Mouse (Mus musculus) brown adipose tissue, adult 24 weeks (tissue): ENCODE measurements around the gene Spon1. TPM values are rescaled to one million over a fixed set of nuclear protein-coding genes. Genes with fewer than 3 reads are reported as not detected.

Experiments
- H3K27ac ChIP-seq: fragments of 200-500 bp; replicated peaks from 2 replicates; pipeline ENCODE4 v1.5.1; 2012; ENCODE audit warnings: low read depth, mild to moderate bottlenecking, low read length
- H3K4me1 ChIP-seq: fragments of 200-500 bp; 2 replicates; pipeline ENCODE4 v1.6.1; 2012; ENCODE audit warnings: low read length, mixed read lengths; ENCODE audit not compliant: control insufficient read depth, insufficient read depth, insufficient read length
- H3K4me3 ChIP-seq: fragments of 200-500 bp; 2 replicates; pipeline ENCODE4 v1.5.1; 2012; ENCODE audit warnings: low read depth, mild to moderate bottlenecking, low read length, moderate library complexity; ENCODE audit not compliant: insufficient read depth
- polyA plus RNA-seq: library from polyadenylated mRNA; stranded (reverse); fragments of >200 nt; gene quantifications from 2 replicates; pipeline ENCODE4 v1.2.4, GENCODE M21; 2012; ENCODE audit not compliant: missing spikeins, insufficient read depth, insufficient read length

Gene Spon1
- polyA plus RNA-seq: 0.87 and 1.9 TPM in 2 replicates

DNA sequence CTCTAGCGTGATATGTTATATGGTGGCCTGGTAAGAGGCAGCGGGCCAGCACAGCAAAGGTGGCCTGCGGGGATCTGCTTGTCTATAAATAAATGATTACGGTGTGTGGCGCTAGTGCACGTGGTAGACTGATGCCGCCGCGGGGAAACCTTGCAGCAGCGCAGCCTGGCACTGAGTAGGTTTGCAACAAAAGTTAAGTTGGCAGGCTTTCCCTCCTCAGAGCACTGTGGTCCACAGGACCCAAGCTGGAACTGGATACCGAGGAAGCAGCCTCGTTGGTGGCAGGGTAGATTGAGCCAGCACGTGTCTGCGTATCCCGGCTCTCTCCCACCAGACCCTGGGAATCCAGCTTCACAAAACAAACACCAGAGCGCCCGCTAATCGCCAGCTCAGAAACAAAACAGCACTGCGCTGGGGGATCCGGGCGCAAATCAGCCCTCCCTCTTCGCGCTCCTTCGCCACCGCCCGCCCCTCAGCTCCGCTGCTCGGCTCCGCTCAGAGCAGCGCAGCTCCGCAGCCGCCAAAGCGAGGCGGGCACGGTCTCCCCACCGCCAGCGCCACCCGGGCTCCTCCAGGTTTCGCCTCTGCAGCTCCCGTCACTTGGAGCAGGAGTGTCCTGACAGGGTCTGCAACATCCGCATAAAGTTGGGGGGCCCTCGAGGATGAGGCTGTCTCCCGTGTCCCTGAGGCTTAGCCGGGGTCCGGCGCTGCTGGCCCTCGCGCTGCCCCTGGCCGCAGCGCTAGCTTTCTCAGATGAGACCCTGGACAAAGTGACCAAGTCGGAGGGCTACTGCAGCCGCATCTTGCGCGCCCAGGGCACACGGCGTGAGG, at the start of gene Spon1:
Spon1 (plus strand) TSS at position 332 of the 831 bp plus-strand sequence.
- H3K4me3 ChIP-seq: peak within 1 kb of the TSS; percentile 45
- H3K4me1 ChIP-seq: no peaks in the 10 kb centered on the region
- H3K27ac ChIP-seq: no peak within 1 kb of the TSS

DNA sequence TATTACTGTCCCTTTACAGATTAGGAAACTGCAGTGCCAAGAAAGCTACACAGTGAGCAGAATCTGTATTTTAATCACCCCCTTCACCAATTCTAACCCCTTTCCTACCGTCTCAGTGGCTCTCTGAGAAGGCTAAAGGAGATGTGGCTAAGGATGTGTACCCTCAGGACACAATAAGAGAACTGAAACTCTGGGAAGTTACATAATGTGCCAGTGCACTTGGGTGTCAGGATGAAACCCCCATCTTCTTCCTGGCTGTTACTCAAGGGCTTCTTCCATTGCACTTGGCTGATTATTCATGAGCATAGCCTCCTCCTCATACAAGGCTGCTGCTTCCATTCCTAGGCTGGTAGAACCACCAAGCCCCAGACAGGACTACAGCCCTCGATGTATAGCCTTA, 43.8 kb upstream of the Spon1 start:
- no peak overlapping the region for H3K4me3 ChIP-seq
- H3K4me1 ChIP-seq: no peaks in the 10 kb centered on the region
- H3K27ac ChIP-seq: no peak overlapping the region

GRCm38 (mm10) chr7:113723905-113724304, 41.9 kb upstream of the Spon1 start:
- H3K27ac ChIP-seq: no peak overlapping the region
- no peak overlapping the region for H3K4me3 ChIP-seq
- no peaks in the 10 kb centered on the region for H3K4me1 ChIP-seq

GRCm38 (mm10) chr7:113727999-113728713, 37.6 kb upstream of the Spon1 start:
- no peak overlapping the region for H3K27ac ChIP-seq
- no peaks in the 10 kb centered on the region for H3K4me1 ChIP-seq
- H3K4me3 ChIP-seq: no peak overlapping the region

DNA sequence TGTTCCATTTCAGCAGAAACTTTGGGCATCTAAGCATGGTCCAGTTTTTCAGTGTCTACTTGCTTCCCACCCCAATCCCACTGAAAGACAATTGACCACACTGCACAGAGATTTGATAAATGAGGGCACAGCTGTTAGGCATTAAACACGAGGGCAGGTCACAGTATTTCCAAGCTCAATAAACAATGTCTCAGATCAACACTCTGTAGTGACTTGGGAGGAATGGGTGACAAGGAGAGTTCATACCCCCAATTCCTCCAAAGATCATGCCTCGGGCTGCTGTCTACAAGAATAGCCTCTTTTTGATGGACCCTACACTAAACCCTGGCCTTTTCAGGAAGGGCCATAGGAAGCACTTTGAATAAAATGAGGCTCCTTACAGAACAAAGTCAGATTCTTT, 36.9 kb upstream of the Spon1 start:
- no peak overlapping the region for H3K27ac ChIP-seq
- H3K4me1 ChIP-seq: no peaks in the 10 kb centered on the region
- no peak overlapping the region for H3K4me3 ChIP-seq

DNA sequence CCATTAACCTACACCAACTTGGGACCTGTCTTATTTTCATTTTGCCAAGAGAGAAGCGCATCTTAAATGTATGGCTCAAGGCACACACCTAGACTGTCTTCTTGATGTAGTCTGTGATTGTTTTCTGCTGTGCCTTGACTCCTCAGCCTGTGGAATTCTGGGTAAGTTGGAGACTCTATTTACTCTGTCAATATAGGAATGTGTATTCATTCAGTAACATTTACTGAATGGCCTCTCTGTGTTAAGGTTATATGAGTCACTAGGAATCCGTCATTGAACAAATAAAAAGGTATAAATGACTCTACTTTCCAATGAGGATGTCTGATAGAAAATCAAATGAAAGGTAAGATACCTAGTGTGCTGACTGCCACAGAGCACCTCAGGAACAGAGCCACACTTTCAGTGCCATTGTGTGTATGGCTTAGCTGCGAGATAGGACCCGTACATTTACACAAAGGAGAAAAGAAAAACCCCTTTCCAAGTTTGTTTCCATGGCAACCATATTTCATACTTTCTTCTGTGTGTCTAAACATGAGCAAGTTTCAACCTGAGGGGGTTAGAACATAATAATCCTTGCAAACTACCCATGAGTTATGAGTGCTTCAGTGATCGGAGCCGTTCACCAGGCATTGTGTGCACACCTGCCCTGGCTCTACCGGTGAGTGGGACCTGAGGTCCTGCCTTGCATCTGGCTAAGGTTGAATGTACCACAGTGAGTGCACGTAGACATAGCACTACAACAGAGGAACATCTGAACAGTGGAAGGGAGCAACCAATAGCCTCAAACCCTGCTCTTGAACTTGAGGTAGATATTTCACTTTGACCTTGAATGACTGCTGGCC, 35.2 kb upstream of the Spon1 start:
- H3K4me1 ChIP-seq: no peaks in the 10 kb centered on the region
- no peak overlapping the region for H3K27ac ChIP-seq

GRCm38 (mm10) chr7:113737790-113738362, 27.9 kb upstream of the Spon1 start:
- Histone ChIP-seq H3K27ac (no peak overlapping the region), H3K4me3 (no peak overlapping the region), H3K4me1 (no peaks in the 10 kb centered on the region)

More for the DNA sequence above, 35.2 kb upstream of the Spon1 start:
- H3K4me3 ChIP-seq: no peak overlapping the region

DNA sequence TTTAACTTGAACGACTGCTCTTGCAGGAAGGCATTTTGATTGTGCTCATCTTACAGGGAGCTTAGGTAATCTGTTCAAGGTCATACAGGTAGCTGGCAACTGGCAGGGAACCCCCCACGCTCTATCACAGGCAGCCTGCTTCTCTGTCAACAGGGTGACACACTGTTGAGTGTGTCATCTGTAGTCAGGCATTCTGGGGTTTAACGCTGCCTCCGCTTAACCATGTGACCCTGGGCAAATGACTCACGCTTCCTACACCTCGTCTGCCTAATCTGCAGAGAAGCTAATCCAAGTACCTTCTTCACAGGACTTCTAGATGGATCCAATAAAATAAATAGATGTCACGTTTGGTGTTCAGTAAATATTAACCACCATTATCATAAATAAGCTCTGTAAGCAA, 26.6 kb upstream of the Spon1 start:
- no peak overlapping the region for H3K4me3 ChIP-seq
- H3K4me1 ChIP-seq: no peaks in the 10 kb centered on the region
- no peak overlapping the region for H3K27ac ChIP-seq

- H3K27ac ChIP-seq: no peak overlapping the region
- H3K4me3 ChIP-seq: no peak overlapping the region
- H3K4me1 ChIP-seq: no peaks in the 10 kb centered on the region
Observed at GRCm38 (mm10) chr7:113742644-113743043, 23.2 kb upstream of the Spon1 start.

DNA sequence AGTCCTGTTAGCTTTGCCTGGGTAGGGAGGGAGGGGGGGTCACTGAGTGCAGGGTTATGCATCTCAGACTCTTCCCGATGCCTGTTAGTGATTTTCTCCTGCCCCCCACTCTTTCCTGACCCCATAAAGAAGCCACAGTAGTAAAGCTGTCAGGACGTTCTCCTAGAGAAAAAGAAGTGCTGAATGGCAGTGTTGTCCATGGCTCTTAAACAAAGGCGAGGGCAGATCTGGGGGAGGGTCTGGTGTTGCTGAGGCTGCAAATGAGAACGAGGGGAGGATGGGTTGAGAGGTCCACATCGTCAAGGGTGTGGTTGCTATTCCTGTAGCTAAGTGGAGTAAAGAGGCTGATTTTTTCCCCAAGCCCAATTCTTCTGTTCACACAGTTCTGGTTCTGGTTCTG, 21.8 kb upstream of the Spon1 start:
- Histone ChIP-seq H3K27ac (no peak overlapping the region), H3K4me3 (no peak overlapping the region), H3K4me1 (no peaks in the 10 kb centered on the region)

DNA sequence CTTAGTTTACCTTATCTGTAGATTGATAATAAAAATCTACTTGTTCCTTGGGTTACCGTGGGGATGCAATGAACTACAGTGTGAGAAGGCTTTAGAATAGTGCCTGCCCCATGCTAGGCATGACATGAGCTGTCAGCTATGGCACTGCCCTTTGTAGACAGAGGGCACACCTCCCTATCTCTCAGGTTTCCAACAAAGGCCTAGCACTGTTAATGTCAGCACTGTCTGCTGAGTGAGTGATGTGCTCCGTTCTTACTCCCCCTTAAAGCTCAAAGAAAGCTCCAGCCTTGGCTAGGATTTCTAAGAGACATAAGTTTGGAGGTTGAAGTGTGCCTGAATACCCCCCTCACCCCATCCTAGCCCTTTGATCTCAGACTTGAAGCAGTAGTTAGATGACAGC, 9.2 kb upstream of the Spon1 start:
- no peak overlapping the region for H3K4me3 ChIP-seq
- no peak overlapping the region for H3K27ac ChIP-seq
- H3K4me1 ChIP-seq: no peaks in the 10 kb centered on the region

DNA sequence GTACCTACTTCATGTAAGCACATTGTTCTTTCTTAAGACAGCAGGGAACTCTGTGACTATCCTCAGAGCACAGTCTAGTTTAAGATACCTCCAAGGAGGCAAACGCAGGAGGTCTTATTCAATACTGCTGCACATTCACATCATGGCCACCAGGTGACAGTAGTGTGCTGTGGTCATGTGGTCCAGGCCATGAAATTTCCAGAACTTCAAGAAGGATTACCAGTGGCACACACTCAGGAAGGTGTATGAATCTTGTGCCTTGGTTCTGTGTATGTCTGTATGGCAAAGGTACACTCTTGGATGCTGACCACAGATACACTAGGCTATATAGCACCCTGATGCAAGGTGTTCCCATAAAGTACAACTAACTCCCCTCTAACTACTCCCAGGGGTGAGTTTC, 6.6 kb upstream of the Spon1 start:
- H3K4me1 ChIP-seq: no peaks in the 10 kb centered on the region
- H3K27ac ChIP-seq: no peak overlapping the region
- H3K4me3 ChIP-seq: no peak overlapping the region

- Histone ChIP-seq H3K27ac (no peak overlapping the region), H3K4me1 (no peaks in the 10 kb centered on the region), H3K4me3 (no peak overlapping the region)
Observed at GRCm38 (mm10) chr7:113765133-113765532, 665 bp upstream of the Spon1 start.

DNA sequence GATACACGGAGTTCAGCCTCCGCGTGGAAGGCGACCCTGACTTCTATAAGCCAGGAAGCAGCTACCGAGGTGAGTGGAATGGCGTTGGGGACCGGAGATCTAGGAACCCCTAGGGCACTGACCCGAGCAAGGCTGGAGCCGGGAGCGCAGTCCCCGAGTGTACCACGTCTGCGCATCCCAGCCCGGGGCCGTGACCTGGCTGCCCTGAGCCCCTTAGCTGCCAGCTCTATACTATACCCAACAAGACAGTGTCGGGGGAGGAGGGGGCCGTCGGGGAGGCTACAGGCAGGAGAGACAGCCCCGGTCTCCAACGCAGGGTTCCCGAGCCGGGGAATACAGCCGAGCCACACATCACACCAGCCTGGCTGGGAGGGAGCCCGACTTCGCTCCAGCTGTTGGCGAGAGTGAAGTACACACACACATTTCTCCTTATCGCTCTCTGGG, 722 bp downstream of the Spon1 start:
- peak overlapping the region; percentile 45 for H3K4me3 ChIP-seq
- H3K4me1 ChIP-seq: no peaks in the 10 kb centered on the region
- H3K27ac ChIP-seq: no peak overlapping the region

GRCm38 (mm10) chr7:113767546-113767945, 1.7 kb downstream of the Spon1 start:
- H3K4me3 ChIP-seq: no peak overlapping the region
- no peak overlapping the region for H3K27ac ChIP-seq

More at GRCm38 (mm10) chr7:113767546-113767945, 1.7 kb downstream of the Spon1 start:
- H3K4me1 ChIP-seq: no peaks in the 10 kb centered on the region
